Mouse (Mus musculus) MEL (cell line): Measurements from ENCODE around the gene Shisal2b. TPM values are rescaled to one million over a fixed set of nuclear protein-coding genes. Genes with fewer than 3 reads are reported as not detected.

ENCODE experiments used
- DNase-seq: peaks from one replicate; pipeline ENCODE4 v3.0.0; 2011; ENCODE audit warnings: low read depth, low spot score
- H3K27ac ChIP-seq: 2 replicates; pipeline ENCODE4 v1.5.1; 2012; ENCODE audit warnings: low read depth, mild to moderate bottlenecking, control low read depth, low read length, moderate library complexity; ENCODE audit not compliant: control insufficient read depth
- H3K27me3 ChIP-seq, 2 experiments: fragments of 150-350 bp in 1 of 2; sonication (generic) in 1 of 2; 2 replicates each; pipeline ENCODE4 v1.6.1; 2012; ENCODE audit warnings: low read length in 2 of 2, mild to moderate bottlenecking in 2 of 2, improper control_type of control experiment in 1 of 2, moderate library complexity in 1 of 2; ENCODE audit not compliant: insufficient read depth in 2 of 2, control insufficient read depth in 1 of 2
- H3K36me3 ChIP-seq, 2 experiments: 2 replicates each; pipeline ENCODE4 v1.6.1; 2012 to 2014; ENCODE audit warnings: low read length in 2 of 2, improper control_type of control experiment in 1 of 2, inconsistent platforms in 1 of 2, mild to moderate bottlenecking in 1 of 2; ENCODE audit not compliant: insufficient read depth in 2 of 2, control insufficient read depth in 1 of 2
- H3K4me1 ChIP-seq, 2 experiments: fragments of 150-350 bp in 1 of 2; sonication (generic) in 1 of 2; 2 replicates each; pipeline ENCODE4 v1.6.1; 2012; ENCODE audit warnings: low read length in 2 of 2, improper control_type of control experiment in 1 of 2, mild to moderate bottlenecking in 1 of 2; ENCODE audit not compliant: insufficient read depth in 2 of 2, control insufficient read depth in 1 of 2
- H3K4me3 ChIP-seq, 2 experiments: fragments of 150-350 bp in 1 of 2; sonication (generic) in 1 of 2; 2 replicates each; pipeline ENCODE4 v1.5.1; 2012; ENCODE audit warnings: low read depth in 2 of 2, low read length in 2 of 2, mild to moderate bottlenecking in 2 of 2, moderate library complexity in 2 of 2, control low read depth in 1 of 2, improper control_type of control experiment in 1 of 2; ENCODE audit not compliant: control insufficient read depth in 1 of 2, insufficient read depth in 1 of 2
- H3K79me2 ChIP-seq: 2 replicates; pipeline ENCODE4 v1.6.1; 2012; ENCODE audit warnings: mild to moderate bottlenecking, low read length, moderate library complexity; ENCODE audit not compliant: control insufficient read depth, poor library complexity, insufficient read depth
- H3K9ac ChIP-seq: 2 replicates; pipeline ENCODE4 v1.6.1; 2012; ENCODE audit warnings: low read depth, mild to moderate bottlenecking, control low read depth, low read length, moderate library complexity; ENCODE audit not compliant: control insufficient read depth, poor library complexity, severe bottlenecking
- H3K9me3 ChIP-seq: fragments of 150-350 bp; sonication (generic); replicated peaks from 2 replicates; pipeline ENCODE4 v1.6.1; 2012; ENCODE audit warnings: mild to moderate bottlenecking, low read length, improper control_type of control experiment, moderate library complexity; ENCODE audit not compliant: insufficient read depth
- BHLHE40 ChIP-seq: IDR thresholded peaks from 2 replicates; pipeline ENCODE4 v1.6.1; 2012; ENCODE audit warnings: low read depth, mild to moderate bottlenecking, inconsistent platforms, low read length, improper control_type of control experiment, borderline replicate concordance
- CHD1 ChIP-seq: IDR thresholded peaks from 2 replicates; pipeline ENCODE4 v1.6.1; 2012; ENCODE audit warnings: low read depth, mild to moderate bottlenecking, inconsistent platforms, low read length, improper control_type of control experiment
- CHD2 ChIP-seq: IDR thresholded peaks from 2 replicates; pipeline ENCODE4 v1.6.1; 2011; ENCODE audit warnings: low read length, improper control_type of control experiment
- CTCF ChIP-seq, 3 experiments: IDR thresholded peaks in 2 of 3; conservative IDR thresholded peaks in 1 of 3; 2 replicates each; pipeline ENCODE4 v1.5.1; 2011 to 2012; ENCODE audit warnings: low read length in 3 of 3, low read depth in 2 of 3, mild to moderate bottlenecking in 2 of 3, improper control_type of control experiment in 1 of 3, inconsistent platforms in 1 of 3, mixed read lengths in 1 of 3, moderate library complexity in 1 of 3; ENCODE audit not compliant: control insufficient read depth in 1 of 3, insufficient read depth in 1 of 3, poor library complexity in 1 of 3, severe bottlenecking in 1 of 3
- E2F4 ChIP-seq: IDR thresholded peaks from 2 replicates; pipeline ENCODE4 v1.6.1; 2011; ENCODE audit warnings: low read depth, low read length, improper control_type of control experiment, borderline replicate concordance
- ELF1 ChIP-seq: IDR thresholded peaks from 2 replicates; pipeline ENCODE4 v1.6.1; 2014; ENCODE audit warnings: low read depth, mild to moderate bottlenecking, inconsistent platforms, low read length, improper control_type of control experiment, moderate library complexity
- ETS1 ChIP-seq: IDR thresholded peaks from 2 replicates; pipeline ENCODE4 v1.6.1; 2012; ENCODE audit warnings: low read depth, mild to moderate bottlenecking, inconsistent platforms, low read length, improper control_type of control experiment, moderate library complexity
- HCFC1 ChIP-seq: IDR thresholded peaks from 2 replicates; pipeline ENCODE4 v1.6.1; 2012; ENCODE audit warnings: low read depth, mild to moderate bottlenecking, inconsistent platforms, low read length, improper control_type of control experiment, moderate library complexity
- JUND ChIP-seq: IDR thresholded peaks from 2 replicates; pipeline ENCODE4 v1.6.1; 2011; ENCODE audit warnings: low read depth, mild to moderate bottlenecking, improper control_type of control experiment, low read length
- MEF2A ChIP-seq: IDR thresholded peaks from 2 replicates; pipeline ENCODE4 v1.6.1; 2014; ENCODE audit warnings: low read depth, mild to moderate bottlenecking, inconsistent platforms, low read length, improper control_type of control experiment; ENCODE audit not compliant: poor library complexity, insufficient replicate concordance, severe bottlenecking; ENCODE audit errors: extremely low read depth
- MXI1 ChIP-seq: IDR thresholded peaks from 2 replicates; pipeline ENCODE4 v1.6.1; 2011; ENCODE audit warnings: mild to moderate bottlenecking, low read depth, low read length, improper control_type of control experiment
- MYC ChIP-seq: IDR thresholded peaks from 2 replicates; pipeline ENCODE4 v1.6.1; 2011; ENCODE audit warnings: low read depth, mild to moderate bottlenecking, low read length, improper control_type of control experiment, moderate library complexity
- POLR2A ChIP-seq, 2 experiments: IDR thresholded peaks; 2 replicates each; pipeline ENCODE4 v1.6.1; 2011 to 2012; ENCODE audit warnings: low read length in 2 of 2, mild to moderate bottlenecking in 2 of 2, control low read depth in 1 of 2, improper control_type of control experiment in 1 of 2, low read depth in 1 of 2, moderate library complexity in 1 of 2; ENCODE audit not compliant: control insufficient read depth in 1 of 2, insufficient read depth in 1 of 2, poor library complexity in 1 of 2
- POLR2AphosphoS5 ChIP-seq: IDR thresholded peaks from 2 replicates; pipeline ENCODE4 v1.6.1; 2012; ENCODE audit warnings: low read depth, borderline replicate concordance, mild to moderate bottlenecking, inconsistent platforms, low read length, moderate library complexity, mixed read lengths
- RCOR1 ChIP-seq: IDR thresholded peaks from 2 replicates; pipeline ENCODE4 v1.6.1; 2012; ENCODE audit warnings: low read depth, mild to moderate bottlenecking, inconsistent platforms, low read length, improper control_type of control experiment
- SMC3 ChIP-seq: IDR thresholded peaks from 2 replicates; pipeline ENCODE4 v1.6.1; 2011; ENCODE audit warnings: low read depth, low read length, improper control_type of control experiment
- TCF12 ChIP-seq: IDR thresholded peaks from 2 replicates; pipeline ENCODE4 v1.6.1; 2014; ENCODE audit warnings: low read depth, mild to moderate bottlenecking, inconsistent platforms, low read length, improper control_type of control experiment, moderate library complexity
- UBTF ChIP-seq: IDR thresholded peaks from 2 replicates; pipeline ENCODE4 v1.6.1; 2012; ENCODE audit warnings: low read depth, mild to moderate bottlenecking, inconsistent platforms, low read length, improper control_type of control experiment, moderate library complexity, borderline replicate concordance; ENCODE audit not compliant: insufficient read depth
- ZC3H11A ChIP-seq: IDR thresholded peaks from 2 replicates; pipeline ENCODE4 v1.6.1; 2012; ENCODE audit warnings: low read depth, mild to moderate bottlenecking, inconsistent platforms, low read length, improper control_type of control experiment
- ZKSCAN1 ChIP-seq: IDR thresholded peaks from 2 replicates; pipeline ENCODE4 v1.6.1; 2012; ENCODE audit warnings: low read depth, mild to moderate bottlenecking, inconsistent platforms, low read length, improper control_type of control experiment, moderate library complexity
- ZNF384 ChIP-seq: IDR thresholded peaks from 2 replicates; pipeline ENCODE4 v1.6.1; 2012; ENCODE audit warnings: low read depth, mild to moderate bottlenecking, inconsistent platforms, low read length, improper control_type of control experiment
- polyA plus RNA-seq, 2 experiments: library from polyadenylated mRNA; stranded (reverse) in 1 of 2; unstranded in 1 of 2; fragments of >175 nt in 1 of 2; fragments of >200 nt in 1 of 2; gene quantifications; 2 replicates each; pipeline versions ENCODE4 v1.2.1 to v1.2.4; 2012; ENCODE audit warnings: low replicate concordance in 2 of 2, low read depth in 1 of 2; ENCODE audit not compliant: insufficient read length in 2 of 2, insufficient read depth in 1 of 2, missing spikeins in 1 of 2
- total RNA-seq: library from RNA; depleted of rRNA; stranded (reverse); fragments of 300-350 nt; gene quantifications from 2 replicates; pipeline ENCODE4 v1.2.3, GENCODE M21; 2012

Gene Shisal2b
- total and polyA plus RNA-seq, 3 experiments = not detected

DNA sequence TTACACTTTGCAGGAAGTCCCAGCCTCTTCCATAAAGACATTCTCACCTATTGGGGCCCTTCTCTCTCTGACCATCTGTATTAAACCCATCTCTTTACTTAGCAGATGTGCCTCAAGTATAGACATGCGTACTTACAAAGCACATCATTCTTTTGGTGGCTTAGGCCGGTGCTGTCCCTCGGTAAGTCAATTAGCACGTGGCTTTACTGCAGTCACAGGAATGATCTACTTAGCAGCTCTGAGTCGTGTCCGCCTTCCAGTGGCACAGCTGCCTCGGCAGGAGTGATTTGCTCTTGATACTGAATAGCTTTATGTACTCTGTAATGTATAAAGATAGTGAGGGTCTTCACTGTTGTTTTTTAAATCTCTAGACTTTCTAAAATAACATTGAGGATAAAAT, 26.1 kb downstream of the Shisal2b start:
- H3K9me3 ChIP-seq = no peaks in the 10 kb centered on the region
- no peaks in the 10 kb centered on the region for H3K27me3 ChIP-seq
- peaks cover 0 to 4% of the 10 kb centered on the region in 2 experiments; a peak in 2 of 4 replicates for H3K36me3 ChIP-seq
- TF ChIP-seq ETS1 (no peak), SMC3 (no peak), MXI1 (no peak), ELF1 (no peak), TCF12 (no peak), MEF2A (no peak), MYC (no peak), CHD1 (no peak), ZC3H11A (no peak), JUND (no peak), POLR2A (IDR thresholded peaks at IDR 0.05; ENCODE audit: control insufficient read depth in 1 of 2, insufficient read depth in 1 of 2, low read depth in 1 of 2, low read length in 2 of 2, poor library complexity in 1 of 2) (no peak)
- TF ChIP-seq, all 39 proteins: peak for 0
- H3K79me2 ChIP-seq = no peaks in the 10 kb centered on the region
- H3K27ac ChIP-seq = no peak overlapping the region
- H3K4me3 ChIP-seq = no peak overlapping the region
- H3K9ac ChIP-seq = no peak overlapping the region
- H3K4me1 ChIP-seq = no peaks in the 10 kb centered on the region
- DNase-seq = no peak

DNA sequence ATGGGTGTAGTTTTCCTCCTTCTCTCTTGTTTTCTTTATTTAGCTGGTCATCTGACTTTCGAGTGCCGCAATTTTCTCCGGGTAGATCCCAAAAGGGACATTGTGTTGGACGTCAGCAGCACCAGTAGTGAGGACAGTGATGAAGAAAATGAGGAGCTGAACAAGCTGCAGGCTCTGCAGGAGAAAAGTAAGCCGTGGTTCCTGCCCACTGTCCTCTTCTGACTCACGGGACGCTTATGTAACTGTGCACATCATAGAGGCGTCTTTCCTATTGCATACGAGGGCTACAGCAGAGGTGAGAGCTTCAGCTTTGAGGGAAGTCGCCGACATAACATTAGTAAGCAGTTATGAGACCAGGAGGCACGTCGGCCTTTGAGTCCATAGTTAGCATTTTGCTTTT, 30.9 kb downstream of the Shisal2b start:
- Histone ChIP-seq H3K27me3 (no peaks in the 10 kb centered on the region), H3K27ac (no peak overlapping the region), H3K4me3 (no peak overlapping the region), H3K79me2 (no peaks in the 10 kb centered on the region), H3K4me1 (no peaks in the 10 kb centered on the region), H3K36me3 (peaks cover 0 to 8% of the 10 kb centered on the region in 2 experiments; a peak in 2 of 4 replicates), H3K9me3 (no peaks in the 10 kb centered on the region), H3K9ac (no peak overlapping the region)
- no peak for TF ChIP-seq UBTF
- TF ChIP-seq CHD2 = no peak
- TF ChIP-seq CTCF (IDR thresholded peaks at IDR 0.05 in 2 of 3, conservative IDR thresholded peaks at IDR 0.05 in 1 of 3; ENCODE audit: control insufficient read depth in 1 of 3, insufficient read depth in 1 of 3, low read depth in 2 of 3, low read length in 3 of 3, poor library complexity in 1 of 3, severe bottlenecking in 1 of 3) = no peak
- TF ChIP-seq SMC3 = no peak
- TF ChIP-seq ZKSCAN1 = no peak
- TF ChIP-seq RCOR1 = no peak
- no peak for TF ChIP-seq ZNF384
- TF ChIP-seq BHLHE40 = no peak
- no peak for TF ChIP-seq HCFC1
- no peak for TF ChIP-seq ETS1
- TF ChIP-seq CHD1 = no peak
- TF ChIP-seq E2F4 = no peak
- no peak for TF ChIP-seq POLR2AphosphoS5
- no peak for TF ChIP-seq POLR2A (IDR thresholded peaks at IDR 0.05; ENCODE audit: control insufficient read depth in 1 of 2, insufficient read depth in 1 of 2, low read depth in 1 of 2, low read length in 2 of 2, poor library complexity in 1 of 2)
- no peak for TF ChIP-seq MEF2A
- no peak for DNase-seq
